Mouse (Mus musculus) CD4-positive naive resting alpha-beta T cell, adult 57 days (primary cell): ENCODE results near the gene Slc7a3. TPM values are rescaled to one million over a fixed set of nuclear protein-coding genes. Genes with fewer than 3 reads are reported as not detected.

ENCODE experiments used
- total RNA-seq: library from RNA; stranded (reverse); gene quantifications from one replicate; pipeline ENCODE4 v1.2.4, GENCODE M21; 2023

Slc7a3 gene
- 1.2 TPM for total RNA-seq

DNA sequence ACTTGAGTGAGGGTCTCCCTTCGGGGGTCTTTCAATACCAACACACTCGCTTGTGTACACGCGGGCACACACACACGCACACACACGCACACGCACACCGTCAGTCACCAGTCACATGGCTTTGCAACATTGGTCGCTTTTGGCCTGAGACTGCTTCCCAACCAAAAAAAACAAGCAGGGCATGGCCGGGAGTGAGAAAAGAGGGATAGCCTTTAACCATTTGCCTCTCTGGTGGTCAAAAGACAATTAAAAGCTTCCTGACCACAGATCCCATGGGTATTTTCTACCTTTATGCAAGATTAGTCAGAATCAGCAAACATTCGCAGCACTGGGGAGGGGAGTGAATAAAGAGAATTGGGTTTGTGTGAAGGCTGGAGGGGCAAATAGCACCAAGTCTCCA, at the start of gene Slc7a3:
Gene Slc7a3, minus strand, starts transcription at position 101 of the 400 bp plus-strand sequence.

DNA sequence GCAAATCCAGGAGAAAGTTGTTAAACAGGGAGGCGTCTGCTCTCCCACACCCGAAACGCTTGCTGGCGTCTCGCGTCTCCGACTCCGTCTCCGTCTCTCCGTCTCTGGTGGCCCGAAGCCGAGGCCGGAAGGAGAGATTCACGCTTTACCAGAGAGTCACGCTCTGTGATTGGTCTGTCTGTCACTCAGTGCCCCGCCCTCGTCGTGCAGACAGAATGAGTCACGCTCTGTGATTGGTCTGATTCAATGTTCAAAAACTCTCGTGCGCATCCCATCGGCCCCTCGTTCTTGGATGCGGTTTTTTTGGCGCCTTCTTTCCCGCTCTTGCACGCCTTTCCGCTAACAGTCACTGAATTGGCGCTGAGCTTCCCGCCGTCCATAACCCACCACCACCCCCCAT, 26.3 kb downstream of the Slc7a3 start, which contains the start of gene Tex11:
Gene Tex11, minus strand, starts transcription at position 127 of the 400 bp plus-strand sequence.

Other genes with a start within 250 kb of the Slc7a3 start
- gene Tex11, start 26.4 kb downstream of the Slc7a3 start, total RNA-seq, result 0.30 TPM
- gene Snx12, start 136.5 kb upstream of the Slc7a3 start, total RNA-seq, result 38.6 TPM
- 42.9 TPM for gene Foxo4, start 168.5 kb upstream of the Slc7a3 start, total RNA-seq
- 60.6 TPM for gene Gm614, start 178.0 kb upstream of the Slc7a3 start, total RNA-seq
- 628 TPM for gene Il2rg, start 182.2 kb upstream of the Slc7a3 start, total RNA-seq
- not detected for gene Gm20489, start 183.0 kb upstream of the Slc7a3 start, total RNA-seq
- gene Med12, start 188.0 kb upstream of the Slc7a3 start, total RNA-seq, result 152 TPM
- 2.3 TPM for gene Nlgn3, start 213.1 kb upstream of the Slc7a3 start, total RNA-seq